Mouse (Mus musculus) left cerebral cortex, adult 6 months (tissue): ENCODE measurements around the gene Lmf1. TPM values are rescaled to one million over a fixed set of nuclear protein-coding genes. Genes with fewer than 3 reads are reported as not detected.

Experiments used
- long read RNA-seq, 2 experiments: library from polyadenylated mRNA; unstranded; transcript quantifications; one replicate each; pipeline ENCODE4 v2.0.0; 2019 to 2020
- polyA plus RNA-seq: library from polyadenylated mRNA; unstranded; fragments of <200 nt; fragmentation: Nextera tagmentation; gene quantifications from 2 replicates; pipeline ENCODE4 v1.2.3, GENCODE M21; 2021

The Lmf1 gene
- polyA plus RNA-seq, result 27.9 and 28.9 TPM in 2 replicates
- long read RNA-seq, experiment 1, transcript Lmf1-206 (9 exons, 1,424 nt), result major isoform, 10 of 101 reads
- long read RNA-seq, experiment 1, partial matches to known transcripts, result 3 of 101 reads
- long read RNA-seq, experiment 1, other reads (novel, unspliced or antisense), result 88 of 101 reads
- long read RNA-seq, experiment 2, partial matches to known transcripts, result 6 of 42 reads
- long read RNA-seq, experiment 2, other reads (novel, unspliced or antisense), result 32 of 42 reads

GRCm38 (mm10) chr17:25578920-25579319, at the start of gene Lmf1:
TSS of gene Lmf1 (plus strand) at chr17:25579085.

GRCm38 (mm10) chr17:25570648-25571452, 8.0 kb upstream of the Lmf1 start, which contains the start of gene Sox8:
TSS of gene Sox8 (minus strand) at chr17:25570686.

Other genes starting within 250 kb of the Lmf1 start
- gene Tpsab1, start 233.5 kb upstream of the Lmf1 start, polyA plus RNA-seq, result not detected in 2 replicates
- not detected in 2 replicates for gene Tpsb2, start 212.8 kb upstream of the Lmf1 start, polyA plus RNA-seq
- gene Tpsg1, start 209.8 kb upstream of the Lmf1 start, polyA plus RNA-seq, result not detected in 2 replicates
- 7.7 and 8.6 TPM in 2 replicates for gene Cacna1h, start 145.3 kb upstream of the Lmf1 start, polyA plus RNA-seq
- gene Tekt4, start 124.5 kb upstream of the Lmf1 start, polyA plus RNA-seq, result 0.15 and 0.77 TPM in 2 replicates
- gene Sstr5, start 81.8 kb upstream of the Lmf1 start, polyA plus RNA-seq, result 0.23 and 0.34 TPM in 2 replicates
- 40.9 and 69.8 TPM in 2 replicates for gene Sox8, start 8.4 kb upstream of the Lmf1 start, polyA plus RNA-seq
- 835 and 992 TPM in 2 replicates for gene Gng13, start 138.1 kb downstream of the Lmf1 start, polyA plus RNA-seq
- 0.97 and 1.5 TPM in 2 replicates for gene Chtf18, start 148.3 kb downstream of the Lmf1 start, polyA plus RNA-seq
- 59.3 and 64.4 TPM in 2 replicates for gene Rpusd1, start 148.6 kb downstream of the Lmf1 start, polyA plus RNA-seq
- gene Mslnl, start 157.0 kb downstream of the Lmf1 start, polyA plus RNA-seq, result 0.20 and 0.21 TPM in 2 replicates
- gene Msln, start 175.3 kb downstream of the Lmf1 start, polyA plus RNA-seq, result 0.72 and 1.0 TPM in 2 replicates
- gene Narfl, start 194.7 kb downstream of the Lmf1 start, polyA plus RNA-seq, result 27.4 and 37.4 TPM in 2 replicates
- 114 and 123 TPM in 2 replicates for gene Haghl, start 206.6 kb downstream of the Lmf1 start, polyA plus RNA-seq
- 0.31 and 0.39 TPM in 2 replicates for gene Ccdc78, start 207.5 kb downstream of the Lmf1 start, polyA plus RNA-seq
- gene Fam173a, start 213.8 kb downstream of the Lmf1 start, polyA plus RNA-seq, result 147 and 187 TPM in 2 replicates
- 4.0 and 5.4 TPM in 2 replicates for gene AC134908.4, start 216.6 kb downstream of the Lmf1 start, polyA plus RNA-seq
- gene Metrn, start 218.1 kb downstream of the Lmf1 start, polyA plus RNA-seq, result 11.7 and 12.8 TPM in 2 replicates
- gene Fbxl16, start 230.0 kb downstream of the Lmf1 start, polyA plus RNA-seq, result 213 and 331 TPM in 2 replicates
- 12.1 and 16.0 TPM in 2 replicates for gene Wdr24, start 244.5 kb downstream of the Lmf1 start, polyA plus RNA-seq
- 31.5 and 33.5 TPM in 2 replicates for gene Jmjd8, start 249.8 kb downstream of the Lmf1 start, polyA plus RNA-seq